Mouse (Mus musculus) embryonic fibroblast, embryonic 13.5 days (primary cell): ENCODE data around the gene Actl6b. TPM values are rescaled to one million over a fixed set of nuclear protein-coding genes. Genes with fewer than 3 reads are reported as not detected.

Experiments
- H3K27ac ChIP-seq: 2 replicates; pipeline ENCODE4 v1.5.1; 2012; ENCODE audit warnings: low read length, control low read depth, inconsistent platforms; ENCODE audit not compliant: insufficient read depth
- H3K4me1 ChIP-seq: 2 replicates; pipeline ENCODE4 v1.6.1; 2011; ENCODE audit warnings: low read length; ENCODE audit not compliant: control insufficient read depth, insufficient read depth
- H3K4me3 ChIP-seq: 2 replicates; pipeline ENCODE4 v1.5.1; 2011; ENCODE audit warnings: mild to moderate bottlenecking, control low read depth, low read length; ENCODE audit not compliant: insufficient read depth
- CTCF ChIP-seq: IDR thresholded peaks from 2 replicates; pipeline ENCODE4 v1.5.1; 2011; ENCODE audit warnings: mild to moderate bottlenecking, control low read depth, low read length, moderate library complexity, borderline replicate concordance; ENCODE audit not compliant: insufficient read depth
- POLR2A ChIP-seq: IDR thresholded peaks from 2 replicates; pipeline ENCODE4 v1.6.1; 2011; ENCODE audit warnings: low read depth, mild to moderate bottlenecking, control low read depth, low read length, moderate library complexity
- polyA plus RNA-seq: library from polyadenylated mRNA; stranded (reverse); fragments of >200 nt; gene quantifications from 2 replicates; pipeline ENCODE4 v1.2.4, GENCODE M21; 2011; ENCODE audit warnings: low read depth; ENCODE audit not compliant: missing spikeins, insufficient read length

Gene Actl6b
- polyA plus RNA-seq, 1 experiment, result not detected

DNA sequence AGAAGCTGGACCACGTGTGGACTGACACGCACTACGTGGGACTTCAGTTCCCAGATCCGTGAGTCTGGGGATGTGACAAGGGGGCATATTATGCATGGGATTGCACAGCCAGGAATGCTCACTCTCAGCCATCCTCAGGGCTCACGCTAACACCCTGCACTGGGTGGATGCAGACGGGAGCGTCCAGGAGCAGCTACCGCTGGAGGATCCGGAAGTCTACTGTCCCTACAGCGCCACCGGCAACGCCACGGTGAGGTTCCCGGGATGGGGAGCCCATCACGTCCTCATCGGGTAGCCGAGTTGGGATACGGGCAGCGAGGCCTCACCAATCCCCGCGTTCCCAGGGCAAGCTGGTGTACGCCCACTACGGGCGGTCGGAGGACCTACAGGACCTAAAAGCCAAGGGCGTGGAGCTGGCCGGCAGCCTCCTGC, 21.2 kb downstream of the Actl6b start:
- no peak for TF ChIP-seq POLR2A
- TF ChIP-seq CTCF, result no peak
- no peak overlapping the region for H3K27ac ChIP-seq
- H3K4me3 ChIP-seq, result no peak overlapping the region
- no peaks in the 10 kb centered on the region for H3K4me1 ChIP-seq

DNA sequence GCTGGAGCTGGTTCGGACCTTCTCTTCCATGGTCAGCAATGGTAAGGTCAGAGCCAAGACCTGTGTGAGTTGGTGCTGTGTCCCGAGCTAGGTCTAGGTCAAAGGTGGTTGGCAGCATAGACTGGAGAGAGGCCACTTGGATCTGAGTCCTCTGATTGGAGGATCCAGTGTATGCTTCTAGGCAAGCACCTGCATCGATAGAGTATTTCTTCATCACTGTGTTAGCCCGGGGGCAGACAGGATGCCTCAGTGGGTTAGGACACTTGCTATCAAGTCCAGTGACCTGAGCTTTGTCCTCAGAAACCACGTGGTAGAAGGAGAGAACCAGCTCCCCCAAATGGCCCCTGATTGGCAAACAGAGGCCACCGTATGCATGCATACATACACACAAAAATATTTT, 26.9 kb downstream of the Actl6b start:
- TF ChIP-seq CTCF (no peak), POLR2A (no peak)
- no peak overlapping the region for H3K27ac ChIP-seq
- no peaks in the 10 kb centered on the region for H3K4me1 ChIP-seq
- H3K4me3 ChIP-seq, result no peak overlapping the region

DNA sequence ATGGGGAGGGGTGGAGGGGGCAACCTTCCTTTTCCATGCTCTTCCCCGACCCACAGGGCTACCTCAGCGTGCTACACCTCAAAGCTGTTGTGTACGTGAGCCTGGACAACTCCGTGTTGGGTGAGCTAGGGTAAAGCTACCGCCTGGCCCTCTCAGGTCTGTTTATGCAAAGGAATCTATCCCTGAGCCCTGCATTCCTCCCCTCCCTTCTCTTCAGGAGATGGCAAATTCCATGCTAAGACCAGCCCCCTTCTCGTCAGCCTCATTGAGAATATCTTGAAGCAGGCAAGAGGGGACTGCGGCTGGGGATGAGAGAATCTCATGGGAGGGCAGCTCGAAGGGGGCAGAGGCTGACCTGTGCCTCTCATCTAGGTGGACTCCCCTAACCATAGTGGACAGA, 29.4 kb downstream of the Actl6b start:
- no peak overlapping the region for H3K4me3 ChIP-seq
- H3K27ac ChIP-seq, result no peak overlapping the region
- TF ChIP-seq POLR2A (no peak), CTCF (no peak)
- no peaks in the 10 kb centered on the region for H3K4me1 ChIP-seq

DNA sequence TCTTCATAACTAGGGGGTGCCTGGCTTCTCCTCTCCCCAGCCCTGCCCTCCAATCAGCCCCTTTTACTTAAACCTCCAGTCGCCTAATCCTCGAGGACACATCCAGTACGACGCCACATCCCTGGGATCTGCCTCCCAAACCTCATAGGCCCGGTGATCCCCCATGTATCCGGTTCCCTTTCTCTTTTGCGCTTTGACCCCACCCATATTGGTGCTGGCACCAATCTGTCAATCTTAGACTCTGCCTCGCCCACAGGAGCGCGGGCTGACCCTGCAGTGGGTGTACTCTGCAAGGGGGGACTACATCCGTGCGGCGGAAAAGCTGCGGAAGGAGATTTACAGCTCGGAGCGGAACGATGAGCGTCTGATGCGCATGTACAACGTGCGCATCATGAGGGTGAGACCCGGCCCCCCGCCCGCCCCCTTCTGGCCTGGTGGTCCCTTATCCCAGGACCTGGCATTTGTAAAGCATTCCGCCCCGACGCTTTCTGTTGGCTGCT, 30.4 kb downstream of the Actl6b start:
- H3K4me1 ChIP-seq, result no peaks in the 10 kb centered on the region
- H3K4me3 ChIP-seq, result no peak overlapping the region
- no peak overlapping the region for H3K27ac ChIP-seq
- TF ChIP-seq CTCF, result no peak
- TF ChIP-seq POLR2A, result peak; percentile 37

DNA sequence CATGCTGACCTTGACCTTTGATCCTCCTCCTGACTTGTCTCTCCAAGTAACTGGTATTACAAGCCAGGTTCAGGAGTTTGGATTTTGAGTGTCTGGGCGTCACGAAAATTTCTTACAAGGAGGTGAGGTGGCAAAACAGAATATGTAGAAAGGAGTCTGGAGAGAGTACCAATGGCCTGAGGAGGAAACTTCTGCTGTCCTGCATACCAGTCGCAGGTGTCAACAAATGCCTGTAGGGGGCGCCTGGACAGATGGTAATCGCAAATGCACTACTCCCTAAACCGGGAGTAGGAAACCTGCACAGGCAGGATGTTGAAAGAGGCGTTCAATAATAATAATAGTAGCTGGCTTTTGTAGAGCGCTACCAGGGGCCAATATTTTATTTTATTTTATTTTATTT, 31.7 kb downstream of the Actl6b start:
- no peak overlapping the region for H3K4me3 ChIP-seq
- no peak overlapping the region for H3K27ac ChIP-seq
- H3K4me1 ChIP-seq, result no peaks in the 10 kb centered on the region
- TF ChIP-seq CTCF (0 out of 2 replicates have a peak, but pooled peaks have one; percentile 6), POLR2A (no peak)

DNA sequence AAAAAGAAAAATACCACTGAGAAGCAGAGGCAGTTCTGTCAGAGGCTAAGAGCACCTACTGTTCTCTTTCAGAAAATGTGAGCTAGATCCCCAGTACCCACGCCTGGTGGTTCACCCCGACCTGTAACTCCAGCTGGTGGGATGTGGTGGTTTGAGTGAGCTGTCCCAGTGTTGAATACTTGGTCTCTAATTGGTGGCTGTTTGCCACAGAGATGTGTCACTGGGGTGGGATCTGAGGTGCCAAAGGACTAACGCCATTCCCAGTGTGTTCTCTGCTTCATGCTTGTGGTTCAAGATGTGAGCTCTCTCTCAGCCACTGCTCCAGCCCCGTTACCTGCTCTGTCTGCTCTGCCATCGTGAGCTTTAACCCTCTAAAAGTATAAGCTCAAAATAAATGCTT, 37.2 kb downstream of the Actl6b start:
- H3K4me1 ChIP-seq, result no peaks in the 10 kb centered on the region
- H3K4me3 ChIP-seq, result no peak overlapping the region
- H3K27ac ChIP-seq, result no peak overlapping the region
- TF ChIP-seq POLR2A, result no peak
- no peak for TF ChIP-seq CTCF

DNA sequence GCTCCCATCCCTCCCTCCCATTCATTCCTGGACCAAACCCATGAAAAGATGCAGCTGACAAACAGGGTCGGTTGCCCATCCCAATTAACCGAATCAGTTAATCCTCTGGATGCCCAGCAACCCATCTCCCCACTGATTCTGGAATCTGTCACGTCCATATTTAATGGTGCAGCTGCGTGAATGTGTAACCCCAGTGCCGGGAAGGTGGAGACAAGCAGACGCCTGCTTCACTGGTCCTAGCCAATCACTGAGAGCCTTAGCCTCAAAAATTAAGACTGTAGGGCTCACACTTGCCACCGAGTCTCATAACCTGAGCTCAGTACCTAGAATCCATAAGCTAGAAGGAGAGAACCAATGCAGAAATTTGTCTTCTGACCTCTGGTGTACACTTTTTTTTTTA, 42.6 kb downstream of the Actl6b start:
- Histone ChIP-seq H3K27ac (no peak overlapping the region), H3K4me3 (no peak overlapping the region), H3K4me1 (0 out of 2 replicates have a peak, but pooled peaks cover 3% of the 10 kb centered on the region)
- TF ChIP-seq POLR2A (no peak), CTCF (no peak)

DNA sequence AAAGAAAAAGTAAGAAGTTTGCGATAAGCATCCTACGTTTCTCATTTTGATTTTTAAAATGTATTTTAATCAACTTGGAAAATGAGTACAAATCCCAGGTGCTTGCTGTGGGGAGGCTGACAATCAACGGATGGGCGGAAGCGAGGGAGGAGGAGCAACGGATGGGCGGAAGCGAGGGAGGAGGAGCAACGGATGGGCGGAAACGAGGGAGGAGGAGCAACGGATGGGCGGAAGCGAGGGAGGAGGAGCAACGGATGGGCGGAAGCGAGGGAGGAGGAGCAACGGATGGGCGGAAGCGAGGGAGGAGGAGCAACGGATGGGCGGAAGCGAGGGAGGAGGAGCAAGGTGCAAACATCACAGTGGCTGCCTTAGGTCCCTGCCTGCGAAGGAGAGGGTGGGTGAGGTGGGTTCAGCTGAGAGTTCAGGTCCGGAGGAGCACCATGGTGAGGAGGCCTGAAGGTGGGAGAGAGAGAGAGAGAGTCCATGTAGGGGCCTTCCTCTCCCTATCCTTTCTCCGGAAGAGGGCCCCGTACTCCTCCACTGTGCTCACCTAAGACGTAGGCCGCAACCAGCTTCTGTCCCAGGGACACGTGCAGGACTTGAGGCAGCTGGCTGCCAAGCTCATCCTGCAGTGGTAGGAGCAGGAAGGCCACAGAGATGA, 43.4 kb downstream of the Actl6b start:
- no peak overlapping the region for H3K4me3 ChIP-seq
- H3K4me1 ChIP-seq, result 0 out of 2 replicates have a peak, but pooled peaks cover 3% of the 10 kb centered on the region
- TF ChIP-seq CTCF (no peak), POLR2A (no peak)
- no peak overlapping the region for H3K27ac ChIP-seq

DNA sequence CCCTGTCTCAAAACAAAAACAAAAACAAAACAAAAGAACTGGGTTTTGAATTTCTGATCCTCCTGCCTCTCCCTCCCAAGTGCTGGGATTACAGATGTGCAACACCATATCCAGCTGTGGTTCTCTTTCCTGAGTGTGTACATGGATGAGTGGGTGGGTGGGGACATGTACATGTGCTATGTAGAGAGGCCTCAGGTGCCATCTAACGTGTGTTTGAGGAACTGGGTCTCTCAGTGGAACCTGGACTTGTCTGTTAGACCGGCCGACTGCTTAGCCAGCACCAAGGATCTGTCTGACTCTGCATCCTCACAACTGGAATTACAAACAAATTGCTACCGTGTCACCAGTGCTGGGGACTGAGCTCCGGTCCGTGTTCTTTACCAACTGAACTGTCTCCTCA, 44.3 kb downstream of the Actl6b start:
- H3K4me3 ChIP-seq, result no peak overlapping the region
- peaks cover 7% of the 10 kb centered on the region; the same call in 1 of the 2 replicates for H3K4me1 ChIP-seq
- no peak for TF ChIP-seq CTCF
- TF ChIP-seq POLR2A, result no peak
- H3K27ac ChIP-seq, result no peak overlapping the region

DNA sequence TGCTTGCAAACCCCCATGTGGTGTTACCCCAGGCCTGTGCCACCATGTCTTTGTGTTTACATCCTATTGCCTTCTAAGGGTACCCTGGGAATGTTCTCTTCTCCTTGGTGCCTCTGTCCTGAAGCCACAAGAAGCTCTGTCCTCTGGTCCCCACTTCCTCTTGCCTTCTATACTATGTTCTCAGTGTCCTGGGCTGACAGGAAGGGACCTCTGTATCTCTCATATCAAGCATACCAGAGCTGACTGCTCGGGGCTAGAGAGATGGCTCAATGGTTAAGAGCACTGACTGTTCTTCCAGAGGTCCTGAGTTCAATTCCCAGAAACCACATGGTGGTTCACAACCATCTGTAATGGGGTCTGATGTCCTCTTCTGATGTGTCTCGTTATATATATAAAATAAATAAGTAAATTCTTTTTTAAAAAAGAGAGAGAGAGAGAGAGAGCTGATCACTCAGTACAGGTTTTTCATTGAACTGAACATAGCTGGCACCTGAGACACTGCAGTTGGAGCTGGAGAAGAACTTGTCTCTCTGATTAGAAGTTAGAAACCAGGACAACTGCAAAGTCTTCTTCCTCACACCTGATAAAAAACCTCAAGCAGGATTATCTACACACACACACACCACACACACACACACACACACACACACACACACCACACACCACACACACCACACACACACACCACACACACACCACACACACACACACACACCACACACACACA, 44.9 kb downstream of the Actl6b start:
- TF ChIP-seq POLR2A, result no peak
- TF ChIP-seq CTCF, result no peak

DNA sequence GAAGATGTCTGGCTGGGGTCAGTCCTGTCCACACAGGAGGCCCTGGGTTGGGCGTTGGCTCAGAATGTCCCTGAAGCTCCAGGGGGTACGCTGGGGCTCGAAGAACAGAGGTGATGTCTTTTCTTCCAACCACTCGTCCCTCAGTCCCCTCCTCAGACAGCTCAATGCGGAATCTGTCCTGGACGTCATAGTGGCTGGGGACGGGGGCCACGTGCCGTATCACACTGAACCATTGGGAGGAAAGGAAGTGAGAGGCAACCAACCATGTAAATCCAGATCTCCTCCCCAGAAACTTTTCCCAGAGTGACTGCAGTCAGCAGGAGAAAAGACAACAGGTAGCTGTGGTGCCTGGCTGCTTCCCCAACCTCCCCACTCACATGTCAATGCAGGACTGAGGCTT, 46.3 kb downstream of the Actl6b start:
- H3K27ac ChIP-seq, result no peak overlapping the region

More for the DNA sequence above, 44.9 kb downstream of the Actl6b start:
- H3K4me3 ChIP-seq, result no peak overlapping the region
- no peak overlapping the region for H3K27ac ChIP-seq
- H3K4me1 ChIP-seq, result peaks cover 8% of the 10 kb centered on the region; the same call in 1 of the 2 replicates

More for the DNA sequence above, 46.3 kb downstream of the Actl6b start:
- TF ChIP-seq CTCF (no peak), POLR2A (no peak)
- H3K4me1 ChIP-seq, result peaks cover 8% of the 10 kb centered on the region; the same call in 1 of the 2 replicates
- H3K4me3 ChIP-seq, result peak overlapping the region; percentile 68
